Mouse (Mus musculus) erythroblast, embryonic 14.5 days (primary cell): ENCODE results near the gene Hps1. TPM values are rescaled to one million over a fixed set of nuclear protein-coding genes. Genes with fewer than 3 reads are reported as not detected.
"Not testable (repeated sequence)": the region's sequence is repeated elsewhere in the genome, so short reads cannot be mapped to it uniquely, and the experiment has no call there.

ENCODE experiments used
- H3K27me3 ChIP-seq: 2 replicates; pipeline ENCODE4 v1.6.1; 2012; ENCODE audit warnings: inconsistent platforms; ENCODE audit not compliant: control insufficient read depth
- H3K36me3 ChIP-seq: 2 replicates; pipeline ENCODE4 v1.6.1; 2012; ENCODE audit warnings: mild to moderate bottlenecking, inconsistent platforms; ENCODE audit not compliant: control insufficient read depth
- H3K4me1 ChIP-seq: 2 replicates; pipeline ENCODE4 v1.6.1; 2012; ENCODE audit warnings: inconsistent platforms; ENCODE audit not compliant: control insufficient read depth
- H3K4me3 ChIP-seq: replicated peaks from 2 replicates; pipeline ENCODE3; 2012; ENCODE audit warnings: moderate library complexity, mild to moderate bottlenecking, inconsistent platforms
- H3K9me3 ChIP-seq: 2 replicates; pipeline ENCODE4 v1.6.1; 2012; ENCODE audit warnings: low read length, inconsistent platforms, mixed read lengths; ENCODE audit not compliant: control insufficient read depth
- GATA1 ChIP-seq: IDR thresholded peaks from 2 replicates; pipeline ENCODE4 v1.6.1; 2012; ENCODE audit warnings: low read length, inconsistent platforms, mixed read lengths
- TAL1 ChIP-seq: IDR thresholded peaks from 3 replicates; pipeline ENCODE4 v1.6.1; 2012; ENCODE audit warnings: low read length, inconsistent platforms, mixed read lengths
- polyA plus RNA-seq: library from polyadenylated mRNA; stranded (reverse); fragments of >175 nt; gene quantifications from 2 replicates; pipeline ENCODE4 v1.2.3, GENCODE M21; 2012

The Hps1 gene
- polyA plus RNA-seq, 1 experiment: 3.2 TPM

DNA sequence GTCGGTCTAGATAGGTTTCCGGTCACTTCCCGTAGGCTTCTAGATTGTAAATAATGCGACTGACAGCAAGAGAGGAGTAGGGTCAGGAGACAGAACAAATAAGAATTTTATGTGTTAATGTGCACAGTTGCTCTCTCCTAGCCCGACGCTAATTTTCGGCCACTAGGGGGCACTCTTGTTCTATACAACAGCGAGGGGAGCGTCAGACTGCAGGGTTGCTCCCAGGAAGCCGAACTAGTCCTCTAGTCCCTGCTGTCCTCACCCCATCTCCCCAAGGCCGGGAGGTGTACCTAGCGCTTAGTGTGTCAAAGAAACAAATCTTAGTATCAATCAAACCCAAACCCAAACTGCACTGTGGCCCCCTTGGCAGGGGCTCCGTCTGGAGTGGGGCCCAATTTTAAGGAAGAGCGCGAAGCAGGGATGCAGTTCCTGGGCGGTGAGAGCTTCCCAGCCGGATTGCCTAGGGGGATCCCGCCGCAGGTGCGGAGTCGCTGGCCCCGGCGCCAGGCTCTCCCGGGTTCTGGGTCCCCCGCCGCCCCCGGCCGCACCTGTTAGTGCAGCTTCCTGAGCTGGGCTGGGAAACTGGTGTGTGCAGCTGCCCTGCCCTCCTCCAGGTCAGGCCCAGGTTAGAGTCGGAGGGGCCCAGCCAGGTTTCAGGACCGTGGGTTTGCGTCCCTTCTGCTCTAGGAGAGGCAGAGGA, 15.3 kb upstream of the Hps1 start:
- Histone ChIP-seq H3K27me3 (peaks cover 18% of the 10 kb centered on the region), H3K36me3 (no peaks in the 10 kb centered on the region), H3K4me1 (peaks cover 4% of the 10 kb centered on the region; the same call in 1 of the 2 replicates), H3K9me3 (no peaks in the 10 kb centered on the region), H3K4me3 (peak overlapping the region; percentile 32)
- no peak for TF ChIP-seq GATA1
- TF ChIP-seq TAL1: no peak

GRCm38 (mm10) chr19:42788311-42788710, 8.5 kb upstream of the Hps1 start:
- no peak overlapping the region for H3K4me3 ChIP-seq

DNA sequence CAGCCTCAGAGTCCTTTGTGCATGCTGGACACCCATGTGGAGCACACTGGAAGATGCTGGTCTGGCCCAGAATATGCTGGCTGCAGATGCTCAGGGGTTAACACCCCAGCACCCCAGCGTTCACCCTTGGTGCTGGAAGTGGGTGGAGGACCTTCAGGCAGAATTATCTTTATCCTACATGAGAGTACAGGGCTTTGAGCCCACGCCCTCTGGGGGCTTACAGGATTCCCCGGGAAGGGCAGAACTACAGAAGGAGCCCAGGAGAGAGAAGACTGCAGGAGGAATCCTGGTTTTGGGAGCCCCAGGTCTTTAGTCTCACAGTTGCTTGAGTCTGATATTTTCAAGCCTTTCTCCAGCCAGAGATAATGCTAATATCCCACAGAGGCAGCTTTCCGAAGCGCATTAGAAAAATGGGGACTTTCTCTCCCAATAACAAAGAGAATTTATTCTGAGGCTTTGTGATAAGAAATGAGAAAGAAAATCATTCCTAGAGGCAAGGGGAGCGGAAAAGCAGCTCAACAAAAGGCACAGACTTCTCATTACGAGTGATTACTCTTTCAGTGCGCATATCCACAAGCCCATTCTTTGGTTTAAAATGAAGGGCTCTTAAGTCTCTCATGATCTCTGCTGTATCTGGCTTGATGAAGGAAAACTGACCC, 5.9 kb upstream of the Hps1 start:
- TF ChIP-seq TAL1: no peak
- TF ChIP-seq GATA1: no peak
- H3K27me3 ChIP-seq: no peaks in the 10 kb centered on the region
- no peak overlapping the region for H3K4me3 ChIP-seq
- H3K4me1 ChIP-seq: peaks cover 31% of the 10 kb centered on the region
- H3K9me3 ChIP-seq: no peaks in the 10 kb centered on the region
- no peaks in the 10 kb centered on the region for H3K36me3 ChIP-seq

More at GRCm38 (mm10) chr19:42788311-42788710, 8.5 kb upstream of the Hps1 start:
- TF ChIP-seq TAL1 (no peak), GATA1 (no peak)
- peaks cover 31% of the 10 kb centered on the region for H3K4me1 ChIP-seq
- no peaks in the 10 kb centered on the region for H3K36me3 ChIP-seq
- H3K9me3 ChIP-seq: no peaks in the 10 kb centered on the region
- no peaks in the 10 kb centered on the region for H3K27me3 ChIP-seq

GRCm38 (mm10) chr19:42785129-42785528, 5.4 kb upstream of the Hps1 start:
- Histone ChIP-seq H3K4me1 (peaks cover 33% of the 10 kb centered on the region), H3K36me3 (no peaks in the 10 kb centered on the region), H3K4me3 (no peak overlapping the region), H3K9me3 (no peaks in the 10 kb centered on the region), H3K27me3 (no peaks in the 10 kb centered on the region)
- TF ChIP-seq TAL1 (no peak), GATA1 (no peak)

DNA sequence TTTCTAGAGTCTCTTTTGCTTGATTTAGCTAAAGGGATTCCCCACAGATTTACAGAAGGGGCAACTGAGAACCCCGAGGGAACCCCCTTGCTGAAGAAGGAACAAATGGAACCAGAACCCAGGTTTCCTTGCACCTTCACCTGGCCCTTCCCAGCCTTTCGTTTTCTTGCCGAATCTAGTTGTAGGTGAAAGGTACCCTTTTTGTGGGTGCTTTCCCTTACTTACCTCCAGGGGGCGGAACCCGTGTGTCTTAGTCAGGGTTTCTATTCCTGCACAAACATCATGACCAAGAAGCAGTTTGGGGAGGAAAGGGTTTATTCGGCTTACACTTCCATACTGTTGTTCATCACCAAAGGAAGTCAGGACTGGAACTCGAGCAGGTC, 369 bp upstream of the Hps1 start:
- not testable (repeated sequence) for H3K36me3 ChIP-seq, H3K9me3 ChIP-seq, H3K27me3 ChIP-seq
- Histone ChIP-seq H3K4me3 (peak overlapping the region; percentile 83), H3K4me1 (peaks cover 32% of the 10 kb centered on the region)

DNA sequence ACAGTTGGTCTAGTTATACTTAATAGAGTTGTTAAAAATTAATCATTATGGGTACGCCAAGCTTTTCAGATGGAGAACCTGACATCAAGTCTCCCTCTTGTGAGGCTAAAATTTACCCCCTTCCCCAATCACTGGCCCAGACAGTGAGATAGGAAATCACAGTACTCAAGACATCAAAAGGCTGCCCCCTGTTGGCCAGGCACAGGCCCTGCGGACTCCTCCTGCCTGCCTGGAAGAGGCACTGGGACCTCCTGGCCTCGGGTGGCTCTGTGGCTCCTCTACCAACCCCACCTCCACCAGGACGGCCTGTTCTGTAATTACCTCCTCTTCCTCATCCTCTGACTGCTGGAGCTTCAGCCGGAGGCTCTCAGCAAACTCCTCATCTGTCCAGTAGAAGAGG, 2.0 kb downstream of the Hps1 start:
- TF ChIP-seq GATA1 (no peak), TAL1 (no peak)
- Histone ChIP-seq H3K27me3 (no peaks in the 10 kb centered on the region), H3K4me3 (no peak overlapping the region), H3K9me3 (no peaks in the 10 kb centered on the region), H3K4me1 (peaks cover 24% of the 10 kb centered on the region), H3K36me3 (peaks cover 3% of the 10 kb centered on the region; the same call in 1 of the 2 replicates)

DNA sequence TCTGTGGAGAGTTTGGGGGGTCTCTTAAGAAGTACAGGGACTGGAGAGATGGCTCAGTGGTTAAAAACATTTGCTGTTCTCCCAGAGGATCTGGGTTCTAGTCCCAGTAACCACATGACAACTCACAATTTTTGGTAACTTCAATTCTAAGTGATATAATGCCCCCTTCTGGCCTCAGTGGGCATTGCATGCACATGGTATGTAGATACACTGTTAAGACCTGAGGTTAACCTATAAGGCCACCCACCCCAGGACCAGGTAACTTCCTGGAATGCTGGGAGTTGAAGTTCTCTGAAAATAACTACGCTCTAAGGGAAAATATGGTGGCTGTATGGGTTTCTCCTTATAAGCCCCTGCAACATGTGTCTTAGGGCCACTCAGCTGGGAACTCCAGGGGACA, 3.0 kb downstream of the Hps1 start:
- Histone ChIP-seq H3K27me3 (no peaks in the 10 kb centered on the region), H3K4me1 (peaks cover 24% of the 10 kb centered on the region), H3K4me3 (no peak overlapping the region), H3K9me3 (no peaks in the 10 kb centered on the region), H3K36me3 (peaks cover 3% of the 10 kb centered on the region; the same call in 1 of the 2 replicates)
- no peak for TF ChIP-seq TAL1
- no peak for TF ChIP-seq GATA1

- Histone ChIP-seq H3K9me3 (no peaks in the 10 kb centered on the region), H3K27me3 (no peaks in the 10 kb centered on the region), H3K36me3 (peaks cover 34% of the 10 kb centered on the region), H3K4me1 (no peaks in the 10 kb centered on the region), H3K4me3 (no peak overlapping the region)
- no peak for TF ChIP-seq TAL1
- no peak for TF ChIP-seq GATA1
Measured at GRCm38 (mm10) chr19:42770141-42770872, 9.5 kb downstream of the Hps1 start.

GRCm38 (mm10) chr19:42769648-42770047, 10.1 kb downstream of the Hps1 start:
- peaks cover 34% of the 10 kb centered on the region for H3K36me3 ChIP-seq
- H3K4me3 ChIP-seq: no peak overlapping the region
- TF ChIP-seq GATA1 (no peak), TAL1 (no peak)
- H3K9me3 ChIP-seq: no peaks in the 10 kb centered on the region
- no peaks in the 10 kb centered on the region for H3K27me3 ChIP-seq
- H3K4me1 ChIP-seq: no peaks in the 10 kb centered on the region
